Mouse (Mus musculus) liver, adult 2 months (tissue): ENCODE measurements around the gene Rngtt. TPM values are rescaled to one million over a fixed set of nuclear protein-coding genes. Genes with fewer than 3 reads are reported as not detected.
"Not testable (repeated sequence)": the region's sequence is repeated elsewhere in the genome, so short reads cannot be mapped to it uniquely, and the experiment has no call there.

Experiments used
- DNase-seq: peaks from one replicate; pipeline ENCODE4 v3.0.0-alpha.2; 2011; ENCODE audit warnings: low read depth, low spot score; ENCODE audit errors: extremely low read depth
- H3K27ac ChIP-seq: fragments of 200-500 bp; replicated peaks from 2 replicates; pipeline ENCODE4 v1.5.1; 2012; ENCODE audit warnings: low read depth, mild to moderate bottlenecking, control low read depth, inconsistent platforms, low read length; ENCODE audit not compliant: insufficient read depth
- H3K27me3 ChIP-seq: fragments of 200-500 bp; 2 replicates; pipeline ENCODE4 v1.6.1; 2012; ENCODE audit warnings: mild to moderate bottlenecking, moderate library complexity, low read length, inconsistent platforms; ENCODE audit not compliant: control insufficient read depth, insufficient read depth
- H3K36me3 ChIP-seq: fragments of 200-500 bp; 2 replicates; pipeline ENCODE4 v1.6.1; 2012; ENCODE audit warnings: low read length, inconsistent platforms; ENCODE audit not compliant: control insufficient read depth, insufficient read depth
- H3K4me1 ChIP-seq: fragments of 200-500 bp; 2 replicates; pipeline ENCODE4 v1.6.1; 2011; ENCODE audit warnings: low read length; ENCODE audit not compliant: control insufficient read depth, insufficient read depth
- H3K4me3 ChIP-seq: fragments of 200-500 bp; 2 replicates; pipeline ENCODE4 v1.5.1; 2011; ENCODE audit warnings: low read depth, mild to moderate bottlenecking, control low read depth, low read length, moderate library complexity; ENCODE audit not compliant: insufficient read depth
- H3K79me2 ChIP-seq: fragments of 200-500 bp; 2 replicates; pipeline ENCODE4 v1.6.1; 2012; ENCODE audit warnings: inconsistent platforms, mild to moderate bottlenecking, low read length, moderate library complexity; ENCODE audit not compliant: control insufficient read depth, insufficient read depth
- H3K9ac ChIP-seq: fragments of 200-500 bp; 2 replicates; pipeline ENCODE4 v1.6.1; 2012; ENCODE audit warnings: low read depth, mild to moderate bottlenecking, control low read depth, inconsistent platforms, low read length
- CTCF ChIP-seq: fragments of 200-500 bp; IDR thresholded peaks from 2 replicates; pipeline ENCODE4 v1.5.1; 2011; ENCODE audit warnings: low read depth, low read length, control low read depth
- POLR2A ChIP-seq: fragments of 200-500 bp; IDR thresholded peaks from 2 replicates; pipeline ENCODE4 v1.6.1; 2011; ENCODE audit warnings: low read length, control low read depth; ENCODE audit not compliant: insufficient read depth; ENCODE audit errors: extremely low read depth
- WGBS: fragments of 180-500 bp; shearing (Covaris S2); methylation state at CpG from one replicate; pipeline ENCODE4 v1.1.7; 2018; 5-methylcytosine and 5-hydroxymethylcytosine counted together
- polyA plus RNA-seq: library from polyadenylated mRNA; depleted of rRNA; stranded (reverse); fragments of >200 nt; gene quantifications from 2 replicates; pipeline ENCODE4 v1.2.3, GENCODE M21; 2012
- total RNA-seq: library from RNA; depleted of rRNA; stranded (reverse); fragments of >200 nt; gene quantifications from 2 replicates; pipeline ENCODE4 v1.2.3, GENCODE M21; 2014

Rngtt gene
- total and polyA plus RNA-seq, 2 experiments: 1.3 to 6.8 TPM

GRCm38 (mm10) chr4:33441864-33442263, 131.8 kb downstream of the Rngtt start:
- Histone ChIP-seq H3K9ac (no peak overlapping the region), H3K79me2 (no peaks in the 10 kb centered on the region), H3K4me1 (no peaks in the 10 kb centered on the region), H3K27ac (no peak overlapping the region), H3K27me3 (no peaks in the 10 kb centered on the region), H3K4me3 (no peak overlapping the region), H3K36me3 (no peaks in the 10 kb centered on the region)
- DNase-seq: no peak
- TF ChIP-seq POLR2A: no peak
- TF ChIP-seq CTCF: no peak
- 94% methylated on average over 6 of the region's 6 CpGs for WGBS

GRCm38 (mm10) chr4:33446265-33446664, 136.2 kb downstream of the Rngtt start:
- H3K79me2 ChIP-seq: no peaks in the 10 kb centered on the region
- H3K27ac ChIP-seq: no peak overlapping the region
- no peak for DNase-seq
- 98% methylated on average over 3 of the region's 3 CpGs for WGBS
- H3K27me3 ChIP-seq: no peaks in the 10 kb centered on the region
- TF ChIP-seq CTCF: no peak
- TF ChIP-seq POLR2A: no peak
- no peaks in the 10 kb centered on the region for H3K4me1 ChIP-seq
- no peak overlapping the region for H3K4me3 ChIP-seq
- H3K36me3 ChIP-seq: no peaks in the 10 kb centered on the region
- H3K9ac ChIP-seq: no peak overlapping the region

GRCm38 (mm10) chr4:33446881-33447280, 136.8 kb downstream of the Rngtt start:
- no peak overlapping the region for H3K4me3 ChIP-seq
- 96% methylated on average over 3 of the region's 3 CpGs for WGBS
- no peak overlapping the region for H3K27ac ChIP-seq
- H3K9ac ChIP-seq: no peak overlapping the region
- H3K79me2 ChIP-seq: no peaks in the 10 kb centered on the region
- DNase-seq: no peak
- H3K36me3 ChIP-seq: no peaks in the 10 kb centered on the region
- no peaks in the 10 kb centered on the region for H3K4me1 ChIP-seq
- TF ChIP-seq POLR2A (no peak), CTCF (no peak)
- no peaks in the 10 kb centered on the region for H3K27me3 ChIP-seq

- not testable (repeated sequence) for H3K36me3 ChIP-seq, H3K4me1 ChIP-seq, H3K27me3 ChIP-seq, DNase-seq, H3K9ac ChIP-seq, H3K27ac ChIP-seq, H3K4me3 ChIP-seq, H3K79me2 ChIP-seq
- 92% methylated on average over 8 of the region's 8 CpGs for WGBS
These were observed 140.2 kb downstream of the Rngtt start for GRCm38 (mm10) chr4:33450356-33450755.

- Histone ChIP-seq H3K36me3 (no peaks in the 10 kb centered on the region), H3K4me1 (no peaks in the 10 kb centered on the region), H3K4me3 (no peak overlapping the region), H3K27ac (no peak overlapping the region), H3K79me2 (no peaks in the 10 kb centered on the region), H3K9ac (no peak overlapping the region), H3K27me3 (no peaks in the 10 kb centered on the region)
- 99% methylated on average over 3 of the region's 3 CpGs for WGBS
- TF ChIP-seq CTCF (no peak), POLR2A (no peak)
- DNase-seq: no peak
These were observed 149.7 kb downstream of the Rngtt start for GRCm38 (mm10) chr4:33459851-33460250.

- TF ChIP-seq POLR2A (no peak), CTCF (no peak)
- no peaks in the 10 kb centered on the region for H3K27me3 ChIP-seq
- H3K27ac ChIP-seq: no peak overlapping the region
- H3K9ac ChIP-seq: no peak overlapping the region
- DNase-seq: no peak
- H3K4me1 ChIP-seq: peaks cover 5% of the 10 kb centered on the region; the same call in 1 of the 2 replicates
- no peak overlapping the region for H3K4me3 ChIP-seq
- no peaks in the 10 kb centered on the region for H3K79me2 ChIP-seq
- H3K36me3 ChIP-seq: no peaks in the 10 kb centered on the region; the same call in 1 of the 2 replicates
- 33% methylated on average over 1 of the region's 1 CpGs for WGBS
These were observed 154.3 kb downstream of the Rngtt start for GRCm38 (mm10) chr4:33464432-33464831.
